In the genomic region with DNA sequence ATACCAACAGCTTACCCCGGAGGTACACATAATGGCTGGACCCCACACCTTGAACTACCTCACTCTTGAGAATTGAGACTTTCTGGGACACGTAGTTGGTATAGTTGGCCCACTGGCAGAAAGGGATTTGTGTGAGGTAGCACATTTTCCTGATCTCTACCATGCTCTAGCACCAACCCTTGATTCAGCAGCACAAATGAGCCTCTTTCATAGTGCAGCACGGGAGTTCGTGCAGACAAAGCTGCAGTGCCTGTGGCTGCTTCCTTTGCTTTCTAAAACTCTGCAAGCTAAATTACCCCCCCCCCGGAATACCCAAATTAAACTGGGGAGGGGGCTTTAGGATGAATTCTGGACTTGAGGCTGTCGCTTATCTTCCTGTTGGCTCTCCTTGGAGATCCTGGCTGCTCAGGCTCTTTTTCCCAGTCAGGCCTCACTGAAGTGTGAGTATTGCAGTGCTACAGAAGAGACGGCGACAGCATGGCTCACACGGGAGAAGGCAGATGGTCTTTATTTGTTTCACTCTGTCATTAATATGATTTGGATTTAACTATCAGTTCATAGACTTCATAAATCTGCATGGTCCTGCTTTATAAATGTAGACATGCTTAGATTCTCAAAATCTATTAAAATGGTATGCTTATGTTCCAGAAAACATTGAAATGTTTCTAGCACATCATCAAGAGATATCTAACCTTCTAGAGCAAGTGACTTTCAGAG, we compare ENCODE assay signal across 17 mouse cellular contexts.
"Had no signal": no experiment of that assay in that cellular context is flagged by ENCODE, and none has a peak within 500 bp of the region (broad histone marks: within the 10 kb centered on the region; RNA-seq: fewer than 3 reads in every experiment).

No protein-coding gene starts in this region.

- H3K36me3 ChIP-seq: intestine, embryonic 15.5 days; kidney, embryonic 15.5 days; limb, embryonic 10.5 days; limb, embryonic 13.5 days; liver, embryonic 12.5 days; liver, embryonic 15.5 days; midbrain, embryonic 13.5 days had no signal

- DNase-seq: kidney, adult 11 months; kidney, adult 8-10 months; kidney, postnatal 10 days; kidney, postnatal 36 days; layer of hippocampus, adult 9-11 months; liver; thymus, adult 18-20 months; thymus, postnatal 36 days had no signal

- H3K4me1 ChIP-seq: intestine, embryonic 15.5 days; kidney, embryonic 15.5 days; limb, embryonic 10.5 days; limb, embryonic 13.5 days; liver, embryonic 12.5 days; liver, embryonic 15.5 days; midbrain, embryonic 13.5 days had no signal

- H3K9me3 ChIP-seq: intestine, embryonic 15.5 days; limb, embryonic 10.5 days had no signal

- H3K4me2 ChIP-seq: intestine, embryonic 15.5 days; kidney, embryonic 15.5 days; limb, embryonic 13.5 days; liver, embryonic 12.5 days; liver, embryonic 15.5 days; midbrain, embryonic 13.5 days had no signal

- H3K27me3 ChIP-seq: intestine, embryonic 15.5 days; kidney, embryonic 15.5 days; limb, embryonic 13.5 days; liver, embryonic 12.5 days; liver, embryonic 15.5 days; midbrain, embryonic 13.5 days had no signal

- H3K27ac ChIP-seq: intestine, embryonic 15.5 days; kidney, embryonic 15.5 days; limb, embryonic 10.5 days; limb, embryonic 13.5 days; liver, embryonic 12.5 days; liver, embryonic 15.5 days; midbrain, embryonic 13.5 days had no signal

- H3K9ac ChIP-seq: intestine, embryonic 15.5 days; kidney, embryonic 15.5 days; limb, embryonic 13.5 days; liver, embryonic 12.5 days; liver, embryonic 15.5 days; midbrain, embryonic 13.5 days had no signal

- ATAC-seq: intestine, embryonic 15.5 days; liver, embryonic 12.5 days; midbrain, embryonic 13.5 days; midbrain, embryonic 16.5 days had no signal

- H3K4me3 ChIP-seq: intestine, embryonic 15.5 days; kidney, embryonic 15.5 days; limb, embryonic 10.5 days; limb, embryonic 13.5 days; liver, embryonic 12.5 days; liver, embryonic 15.5 days; midbrain, embryonic 13.5 days; myocyte had no signal
